Mouse (Mus musculus) intestine, postnatal 0 days (tissue): ENCODE measurements at regions not wholly inside any gene's neighbourhood (a gene's known extent, or its start where the extent isn't known, plus 50 kb on each side); places are given as distances from the start of the nearest gene placed in this dataset.

Source experiments
- ATAC-seq: fragments of 200-750 bp; cut with Nextera tagmentation; 2 replicates; pipeline ENCODE4 v1.8.0; 2017; ENCODE audit warnings: mild to moderate bottlenecking, moderate TSS enrichment, moderate library complexity
- H3K27ac ChIP-seq: fragments of 300-500 bp; sonication (generic); 2 replicates; pipeline ENCODE4 v1.5.1; 2014; ENCODE audit warnings: mild to moderate bottlenecking, low read depth, low read length, moderate library complexity
- H3K27me3 ChIP-seq: fragments of 300-500 bp; sonication (generic); replicated peaks from 2 replicates; pipeline ENCODE4 v1.6.1; 2014; ENCODE audit warnings: low read length, mixed read lengths; ENCODE audit not compliant: control insufficient read depth, insufficient read depth
- H3K36me3 ChIP-seq: fragments of 300-500 bp; sonication (generic); 2 replicates; pipeline ENCODE4 v1.6.1; 2014; ENCODE audit warnings: mild to moderate bottlenecking, moderate library complexity; ENCODE audit not compliant: control insufficient read depth, insufficient read depth
- H3K4me1 ChIP-seq: fragments of 300-500 bp; sonication (generic); replicated peaks from 2 replicates; pipeline ENCODE4 v1.6.1; 2014; ENCODE audit warnings: antibody characterized with exemption, low read length, mixed read lengths; ENCODE audit not compliant: control insufficient read depth, insufficient read depth
- H3K4me2 ChIP-seq: fragments of 300-500 bp; sonication (generic); replicated peaks from 2 replicates; pipeline ENCODE4 v1.6.1; 2014; ENCODE audit warnings: low read depth, mild to moderate bottlenecking, moderate library complexity
- H3K4me3 ChIP-seq: fragments of 300-500 bp; sonication (generic); 2 replicates; pipeline ENCODE4 v1.5.1; 2014; ENCODE audit warnings: low read depth, low read length
- H3K9ac ChIP-seq: fragments of 300-500 bp; sonication (generic); 2 replicates; pipeline ENCODE4 v1.6.1; 2014; ENCODE audit warnings: mild to moderate bottlenecking, low read depth, low read length
- H3K9me3 ChIP-seq: fragments of 300-500 bp; sonication (generic); 2 replicates; pipeline ENCODE4 v1.6.1; 2016; ENCODE audit warnings: mixed run types; ENCODE audit not compliant: control insufficient read depth
- CTCF ChIP-seq: sonication (generic); IDR thresholded peaks from 2 replicates; pipeline ENCODE4 v1.5.1; 2016; ENCODE audit warnings: low read depth, mild to moderate bottlenecking, control low read depth, antibody characterized with exemption, moderate library complexity
- WGBS: fragments of 180-500 bp; shearing (Covaris S2); extraction: QIAGEN DNeasy Blood & Tissue Kit; methylation state at CpG from one replicate; pipeline ENCODE4 v1.1.7; 2014; 5-methylcytosine and 5-hydroxymethylcytosine counted together

GRCm38 (mm10) chr12:54320533-54320932 is 116.9 kb upstream of the Egln3 start:
- no peak overlapping the region for H3K27ac ChIP-seq
- 98% methylated on average over 5 of the region's 5 CpGs for WGBS
- no peaks in the 10 kb centered on the region for H3K4me1 ChIP-seq
- no peaks in the 10 kb centered on the region for H3K27me3 ChIP-seq
- H3K4me2 ChIP-seq, result no peak overlapping the region
- H3K9ac ChIP-seq, result no peak overlapping the region
- peak; percentile 42 for TF ChIP-seq CTCF
- no peaks in the 10 kb centered on the region for H3K36me3 ChIP-seq
- 0 out of 2 replicates have a peak, but pooled peaks cover 3% of the 10 kb centered on the region for H3K9me3 ChIP-seq
- ATAC-seq, result no peak
- no peak overlapping the region for H3K4me3 ChIP-seq

DNA sequence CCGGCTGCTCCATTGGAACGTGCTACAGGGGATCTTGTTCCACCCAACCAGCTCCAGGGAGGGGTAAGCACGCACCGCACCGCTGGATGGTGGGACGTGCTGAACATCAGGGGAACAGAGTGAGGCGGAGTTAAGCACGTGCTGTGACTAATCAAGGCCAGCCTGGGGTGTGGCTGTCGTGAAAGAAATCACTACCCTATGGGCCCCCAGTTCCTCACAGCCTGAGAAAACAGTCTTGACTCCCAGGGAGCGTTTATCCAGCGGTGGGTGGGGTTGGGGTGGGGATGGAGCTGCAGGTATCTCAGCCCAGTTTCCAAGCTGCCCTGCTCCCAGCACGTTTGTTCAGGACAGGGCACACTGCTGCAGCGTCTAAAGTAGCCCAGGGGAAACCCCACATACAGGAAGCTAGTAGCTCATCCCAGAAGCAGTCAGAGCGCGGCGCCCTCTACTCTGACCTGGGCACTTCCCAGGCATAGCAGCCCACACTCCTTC is 113.4 kb upstream of the Egln3 start:
- Histone ChIP-seq H3K9me3 (0 out of 2 replicates have a peak, but pooled peaks cover 3% of the 10 kb centered on the region), H3K4me1 (no peaks in the 10 kb centered on the region), H3K27me3 (no peaks in the 10 kb centered on the region), H3K36me3 (no peaks in the 10 kb centered on the region), H3K4me3 (peak overlapping the region; percentile 9; the same call in 1 of the 2 replicates), H3K9ac (no peak overlapping the region), H3K27ac (peak overlapping the region; percentile 86), H3K4me2 (peak overlapping the region; percentile 57)
- peak; percentile 76 for ATAC-seq
- TF ChIP-seq CTCF, result peak; percentile 56
- 2% methylated on average over 16 of the region's 16 CpGs for WGBS

GRCm38 (mm10) chr12:54316066-54316567 is 112.5 kb upstream of the Egln3 start:
- Histone ChIP-seq H3K36me3 (no peaks in the 10 kb centered on the region), H3K27ac (peak overlapping the region; percentile 86), H3K9me3 (0 out of 2 replicates have a peak, but pooled peaks cover 2% of the 10 kb centered on the region), H3K9ac (no peak overlapping the region), H3K4me2 (peak overlapping the region; percentile 57; the same call in 1 of the 2 replicates), H3K27me3 (no peaks in the 10 kb centered on the region), H3K4me3 (no peak overlapping the region), H3K4me1 (no peaks in the 10 kb centered on the region)
- no peak for ATAC-seq
- TF ChIP-seq CTCF, result no peak
- WGBS, result 34% methylated on average over 15 of the region's 15 CpGs

GRCm38 (mm10) chr12:54314153-54314552 is 110.5 kb upstream of the Egln3 start:
- no peak for TF ChIP-seq CTCF
- H3K4me3 ChIP-seq, result no peak overlapping the region
- no peak overlapping the region for H3K4me2 ChIP-seq
- H3K9ac ChIP-seq, result no peak overlapping the region
- H3K27me3 ChIP-seq, result no peaks in the 10 kb centered on the region
- H3K27ac ChIP-seq, result peak overlapping the region; percentile 17; the same call in 1 of the 2 replicates
- WGBS, result 58% methylated on average over 2 of the region's 2 CpGs
- no peaks in the 10 kb centered on the region for H3K36me3 ChIP-seq
- H3K4me1 ChIP-seq, result no peaks in the 10 kb centered on the region
- no peaks in the 10 kb centered on the region for H3K9me3 ChIP-seq
- ATAC-seq, result no peak

DNA sequence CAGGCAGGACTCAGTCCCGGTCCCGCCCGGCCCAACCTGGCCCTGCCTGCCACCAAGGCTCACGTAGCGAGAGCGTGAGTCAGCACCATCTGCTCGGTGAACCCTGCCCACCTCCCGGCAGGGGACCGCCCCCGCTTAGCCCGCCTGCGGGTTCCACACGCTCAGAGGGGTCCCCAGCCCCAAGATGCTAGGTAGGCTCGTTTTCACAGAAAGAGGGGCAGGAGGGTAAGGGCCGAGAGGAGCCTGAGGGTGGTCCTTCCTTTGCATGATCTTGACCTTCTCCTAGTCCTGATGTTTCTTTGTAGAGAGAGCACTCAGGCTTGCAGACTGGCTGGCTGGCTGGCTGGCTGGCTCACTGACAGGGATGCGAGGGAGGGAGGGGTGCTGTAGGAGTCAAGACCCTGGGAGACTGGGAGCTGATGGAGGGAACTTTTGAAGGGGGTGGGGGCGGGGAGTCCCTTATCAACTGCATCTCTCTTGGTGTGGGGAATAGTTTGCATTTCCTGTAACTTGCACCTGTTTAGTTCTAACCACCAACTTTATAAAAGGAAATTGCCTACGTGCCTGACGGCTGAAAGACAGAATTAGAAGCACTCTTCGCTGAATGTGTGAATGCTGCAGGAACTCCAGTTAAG is 109.7 kb upstream of the Egln3 start:
- Histone ChIP-seq H3K4me1 (no peaks in the 10 kb centered on the region), H3K27me3 (no peaks in the 10 kb centered on the region), H3K9ac (peak overlapping the region; percentile 50; the same call in 1 of the 2 replicates), H3K4me3 (peak overlapping the region; percentile 38), H3K27ac (peak overlapping the region; percentile 97), H3K9me3 (no peaks in the 10 kb centered on the region), H3K4me2 (peak overlapping the region; percentile 78), H3K36me3 (no peaks in the 10 kb centered on the region)
- ATAC-seq, result peak; percentile 29
- no peak for TF ChIP-seq CTCF
- WGBS, result 2% methylated on average over 20 of the region's 20 CpGs

DNA sequence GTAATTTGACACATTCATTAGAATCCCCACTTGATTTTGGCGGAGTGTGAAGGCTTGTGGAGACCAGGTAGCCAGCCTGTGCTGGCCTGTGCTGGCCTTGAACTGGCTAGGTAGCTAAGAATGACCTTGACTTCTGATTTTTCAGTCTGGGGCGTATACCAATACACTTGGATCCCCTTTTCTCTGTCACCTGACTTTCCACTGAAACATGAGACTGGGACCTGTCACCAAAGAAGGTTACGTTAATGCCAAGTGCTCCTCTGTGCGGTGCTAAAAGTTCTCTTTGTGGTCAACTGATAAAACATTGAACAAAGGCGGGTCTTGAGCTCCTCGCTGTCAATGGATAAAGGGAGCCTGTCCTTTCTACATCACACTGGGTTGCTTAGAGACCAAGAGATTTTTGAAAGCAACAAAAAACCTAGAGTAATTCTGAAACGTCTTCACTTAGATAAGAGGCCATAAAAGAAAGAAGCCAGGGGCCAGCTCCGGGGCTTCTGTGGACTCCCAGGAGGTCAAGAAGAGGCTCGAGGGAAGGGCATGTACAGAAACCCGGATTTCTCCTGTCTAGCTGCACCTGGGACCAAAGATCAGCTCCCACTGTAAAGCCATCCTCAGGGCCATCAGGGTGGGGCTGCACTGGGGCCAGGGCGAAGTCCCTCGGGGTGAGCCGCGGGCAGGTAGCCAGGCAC is 109.0 kb upstream of the Egln3 start:
- Histone ChIP-seq H3K4me2 (peak overlapping the region; percentile 78), H3K27ac (peak overlapping the region; percentile 97), H3K9me3 (no peaks in the 10 kb centered on the region), H3K9ac (0 out of 2 replicates have a peak overlapping the region, but pooled peaks have one; percentile 50), H3K4me3 (peak overlapping the region; percentile 38), H3K27me3 (no peaks in the 10 kb centered on the region), H3K4me1 (no peaks in the 10 kb centered on the region), H3K36me3 (no peaks in the 10 kb centered on the region)
- ATAC-seq, result peak; percentile 94
- TF ChIP-seq CTCF, result no peak
- WGBS, result 23% methylated on average over 14 of the region's 14 CpGs
